Mouse (Mus musculus): ENCODE data around the gene Map2k1. TPM values are rescaled to one million over a fixed set of nuclear protein-coding genes. Genes with fewer than 3 reads are reported as not detected.
"Not testable (repeated sequence)": the region's sequence is repeated elsewhere in the genome, so short reads cannot be mapped to it uniquely, and the experiment has no call there.

Map2k1 gene
- polyA plus RNA-seq, 1 experiment from 2014 or later: 80.7 TPM

DNA sequence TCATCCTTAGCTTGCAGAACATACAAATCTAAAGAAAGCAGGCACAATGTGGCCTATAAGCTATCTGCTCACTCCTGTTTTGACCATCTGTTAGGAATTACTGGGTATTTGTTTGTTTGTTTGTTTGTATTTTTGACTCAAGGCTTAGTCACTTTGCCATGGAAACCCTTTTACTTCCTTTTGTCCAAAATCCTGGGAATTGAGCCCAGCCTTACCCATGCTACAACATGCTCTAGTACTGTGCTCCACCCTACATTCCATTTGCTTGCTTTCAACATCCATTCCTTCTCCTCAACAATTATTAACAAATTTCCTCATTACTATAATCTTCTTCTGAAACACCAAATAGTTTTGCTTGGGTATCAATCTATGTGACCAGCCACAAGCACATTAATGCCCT is 50.6 kb downstream of the Map2k1 start:
- Histone ChIP-seq H3K4me2 (ENCODE audit: low read depth, low read length) (no peak overlapping the region), H3K36me3 (ENCODE audit: control insufficient read depth, insufficient read depth, low read length) (peaks cover 6% of the 10 kb centered on the region; the same call in 1 of the 2 replicates), H3K27ac (ENCODE audit: low read length) (peak overlapping the region; percentile 46)

GRCm38 (mm10) chr9:64202331-64202730 is 51.1 kb downstream of the Map2k1 start:
- H3K27ac ChIP-seq (ENCODE audit: low read length): peak overlapping the region; percentile 46
- H3K4me1 ChIP-seq (ENCODE audit: control insufficient read depth, insufficient read depth, low read length): peaks cover 4% of the 10 kb centered on the region; the same call in 1 of the 2 replicates
- no peaks in the 10 kb centered on the region for H3K9me3 ChIP-seq (replicated peaks; ENCODE audit: control insufficient read depth, low read length)
- H3K4me3 ChIP-seq (replicated peaks; ENCODE audit: low read length): no peak overlapping the region
- no peak overlapping the region for H3K4me2 ChIP-seq (ENCODE audit: low read depth, low read length)
- peaks cover 6% of the 10 kb centered on the region; the same call in 1 of the 2 replicates for H3K36me3 ChIP-seq (ENCODE audit: control insufficient read depth, insufficient read depth, low read length)
- ATAC-seq (ENCODE audit: insufficient read depth, low FRiP score): no peak
- no peaks in the 10 kb centered on the region for H3K27me3 ChIP-seq (ENCODE audit: control insufficient read depth, insufficient read depth, low read length)
- no peak overlapping the region for H3K9ac ChIP-seq (ENCODE audit: low read length)

More for the DNA sequence above, 50.6 kb downstream of the Map2k1 start:
- H3K9ac ChIP-seq (ENCODE audit: low read length): no peak overlapping the region
- H3K9me3 ChIP-seq (replicated peaks; ENCODE audit: control insufficient read depth, low read length): no peaks in the 10 kb centered on the region
- ATAC-seq (ENCODE audit: insufficient read depth, low FRiP score): no peak
- H3K27me3 ChIP-seq (ENCODE audit: control insufficient read depth, insufficient read depth, low read length): no peaks in the 10 kb centered on the region
- peaks cover 4% of the 10 kb centered on the region; the same call in 1 of the 2 replicates for H3K4me1 ChIP-seq (ENCODE audit: control insufficient read depth, insufficient read depth, low read length)
- H3K4me3 ChIP-seq (replicated peaks; ENCODE audit: low read length): no peak overlapping the region

- peak; percentile 52; the same call in 1 of the 2 replicates for ATAC-seq (ENCODE audit: insufficient read depth, low FRiP score)
- no peaks in the 10 kb centered on the region for H3K9me3 ChIP-seq (replicated peaks; ENCODE audit: control insufficient read depth, low read length)
- peaks cover 4% of the 10 kb centered on the region; the same call in 1 of the 2 replicates for H3K4me1 ChIP-seq (ENCODE audit: control insufficient read depth, insufficient read depth, low read length)
- WGBS: 39% methylated on average over 2 of the region's 2 CpGs
- no peaks in the 10 kb centered on the region for H3K27me3 ChIP-seq (ENCODE audit: control insufficient read depth, insufficient read depth, low read length)
- H3K4me3 ChIP-seq (replicated peaks; ENCODE audit: low read length): no peak overlapping the region
- H3K27ac ChIP-seq (ENCODE audit: low read length): peak overlapping the region; percentile 85
- H3K9ac ChIP-seq (ENCODE audit: low read length): no peak overlapping the region
- no peak overlapping the region for H3K4me2 ChIP-seq (ENCODE audit: low read depth, low read length)
- peaks cover 6% of the 10 kb centered on the region; the same call in 1 of the 2 replicates for H3K36me3 ChIP-seq (ENCODE audit: control insufficient read depth, insufficient read depth, low read length)
These were observed 53.5 kb downstream of the Map2k1 start for GRCm38 (mm10) chr9:64199897-64200296.

- not testable (repeated sequence) for ATAC-seq (ENCODE audit: insufficient read depth, low FRiP score); H3K9ac ChIP-seq (ENCODE audit: low read length); H3K4me1 ChIP-seq (ENCODE audit: control insufficient read depth, insufficient read depth, low read length); H3K36me3 ChIP-seq (ENCODE audit: control insufficient read depth, insufficient read depth, low read length); H3K4me2 ChIP-seq (ENCODE audit: low read depth, low read length); H3K4me3 ChIP-seq (replicated peaks; ENCODE audit: low read length); H3K27me3 ChIP-seq (ENCODE audit: control insufficient read depth, insufficient read depth, low read length); H3K9me3 ChIP-seq (replicated peaks; ENCODE audit: control insufficient read depth, low read length)
- peak overlapping the region; percentile 85 for H3K27ac ChIP-seq (ENCODE audit: low read length)
- WGBS: 65% methylated on average over 7 of the region's 7 CpGs
These were observed 54.5 kb downstream of the Map2k1 start for GRCm38 (mm10) chr9:64198763-64199418.

GRCm38 (mm10) chr9:64198068-64198762 is 55.2 kb downstream of the Map2k1 start:
- Histone ChIP-seq H3K4me1 (ENCODE audit: control insufficient read depth, insufficient read depth, low read length) (peaks cover 4% of the 10 kb centered on the region; the same call in 1 of the 2 replicates), H3K9me3 (replicated peaks; ENCODE audit: control insufficient read depth, low read length) (no peaks in the 10 kb centered on the region), H3K4me2 (ENCODE audit: low read depth, low read length) (no peak overlapping the region), H3K36me3 (ENCODE audit: control insufficient read depth, insufficient read depth, low read length) (peaks cover 8% of the 10 kb centered on the region; the same call in 1 of the 2 replicates), H3K27me3 (ENCODE audit: control insufficient read depth, insufficient read depth, low read length) (no peaks in the 10 kb centered on the region), H3K9ac (ENCODE audit: low read length) (no peak overlapping the region), H3K27ac (ENCODE audit: low read length) (0 out of 2 replicates have a peak overlapping the region, but pooled peaks have one; percentile 11), H3K4me3 (replicated peaks; ENCODE audit: low read length) (no peak overlapping the region)
- ATAC-seq (ENCODE audit: insufficient read depth, low FRiP score): no peak
- 90% methylated on average over 5 of the region's 5 CpGs for WGBS

GRCm38 (mm10) chr9:64197524-64197923 is 55.9 kb downstream of the Map2k1 start:
- Histone ChIP-seq H3K4me2 (ENCODE audit: low read depth, low read length) (no peak overlapping the region), H3K4me1 (ENCODE audit: control insufficient read depth, insufficient read depth, low read length) (peaks cover 4% of the 10 kb centered on the region; the same call in 1 of the 2 replicates), H3K9me3 (replicated peaks; ENCODE audit: control insufficient read depth, low read length) (no peaks in the 10 kb centered on the region), H3K9ac (ENCODE audit: low read length) (no peak overlapping the region), H3K27ac (ENCODE audit: low read length) (no peak overlapping the region), H3K27me3 (ENCODE audit: control insufficient read depth, insufficient read depth, low read length) (no peaks in the 10 kb centered on the region), H3K4me3 (replicated peaks; ENCODE audit: low read length) (no peak overlapping the region), H3K36me3 (ENCODE audit: control insufficient read depth, insufficient read depth, low read length) (0 out of 2 replicates have a peak, but pooled peaks cover 3% of the 10 kb centered on the region)
- WGBS: 79% methylated on average over 8 of the region's 8 CpGs
- no peak for ATAC-seq (ENCODE audit: insufficient read depth, low FRiP score)

- 0 out of 2 replicates have a peak, but pooled peaks cover 8% of the 10 kb centered on the region for H3K36me3 ChIP-seq (ENCODE audit: control insufficient read depth, insufficient read depth, low read length)
- no peak for ATAC-seq (ENCODE audit: insufficient read depth, low FRiP score)
- no peak overlapping the region for H3K4me2 ChIP-seq (ENCODE audit: low read depth, low read length)
- H3K27ac ChIP-seq (ENCODE audit: low read length): no peak overlapping the region
- no peak overlapping the region for H3K4me3 ChIP-seq (replicated peaks; ENCODE audit: low read length)
- no peak overlapping the region for H3K9ac ChIP-seq (ENCODE audit: low read length)
- H3K27me3 ChIP-seq (ENCODE audit: control insufficient read depth, insufficient read depth, low read length): no peaks in the 10 kb centered on the region
- peaks cover 4% of the 10 kb centered on the region; the same call in 1 of the 2 replicates for H3K4me1 ChIP-seq (ENCODE audit: control insufficient read depth, insufficient read depth, low read length)
- H3K9me3 ChIP-seq (replicated peaks; ENCODE audit: control insufficient read depth, low read length): no peaks in the 10 kb centered on the region
- 72% methylated on average over 4 of the region's 4 CpGs for WGBS
These were observed 57.9 kb downstream of the Map2k1 start for GRCm38 (mm10) chr9:64195554-64195953.

- H3K27ac ChIP-seq (ENCODE audit: low read length): no peak overlapping the region
- no peaks in the 10 kb centered on the region for H3K4me1 ChIP-seq (ENCODE audit: control insufficient read depth, insufficient read depth, low read length)
- 0 out of 2 replicates have a peak, but pooled peaks cover 8% of the 10 kb centered on the region for H3K36me3 ChIP-seq (ENCODE audit: control insufficient read depth, insufficient read depth, low read length)
- no peak for ATAC-seq (ENCODE audit: insufficient read depth, low FRiP score)
- H3K9ac ChIP-seq (ENCODE audit: low read length): no peak overlapping the region
- no peak overlapping the region for H3K4me2 ChIP-seq (ENCODE audit: low read depth, low read length)
- H3K27me3 ChIP-seq (ENCODE audit: control insufficient read depth, insufficient read depth, low read length): no peaks in the 10 kb centered on the region
- WGBS: 79% methylated on average over 1 of the region's 1 CpGs
- H3K4me3 ChIP-seq (replicated peaks; ENCODE audit: low read length): no peak overlapping the region
- no peaks in the 10 kb centered on the region for H3K9me3 ChIP-seq (replicated peaks; ENCODE audit: control insufficient read depth, low read length)
These were observed 59.6 kb downstream of the Map2k1 start for GRCm38 (mm10) chr9:64193879-64194278.

All from stomach, embryonic 16.5 days (tissue).